Mouse (Mus musculus) forebrain, postnatal 0 days (tissue): ENCODE measurements at regions not wholly inside any gene's neighbourhood (a gene's known extent, or its start where the extent isn't known, plus 50 kb on each side); places are given as distances from the start of the nearest gene placed in this dataset.

Experiments used
- ATAC-seq: fragments of 200-750 bp; cut with Nextera tagmentation; 2 replicates; pipeline ENCODE4 v1.8.0; 2017; ENCODE audit warnings: mild to moderate bottlenecking, moderate library complexity
- DNase-seq: peaks from one replicate; pipeline ENCODE4 v3.0.0-alpha.2; 2015
- H3K27ac ChIP-seq: fragments of 300-500 bp; sonication (generic); 2 replicates; pipeline ENCODE4 v1.5.1; 2014; ENCODE audit warnings: low read depth, mild to moderate bottlenecking, antibody characterized with exemption, low read length, moderate library complexity, mixed read lengths
- H3K27me3 ChIP-seq: fragments of 300-500 bp; sonication (generic); 2 replicates; pipeline ENCODE4 v1.6.1; 2014; ENCODE audit warnings: mild to moderate bottlenecking, low read length, mixed read lengths; ENCODE audit not compliant: insufficient read depth
- H3K36me3 ChIP-seq: fragments of 300-500 bp; sonication (generic); 2 replicates; pipeline ENCODE4 v1.6.1; 2014; ENCODE audit warnings: mild to moderate bottlenecking, moderate library complexity; ENCODE audit not compliant: insufficient read depth
- H3K4me1 ChIP-seq: fragments of 300-500 bp; sonication (generic); 2 replicates; pipeline ENCODE4 v1.6.1; 2014; ENCODE audit warnings: antibody characterized with exemption; ENCODE audit not compliant: insufficient read depth
- H3K4me2 ChIP-seq: fragments of 300-500 bp; sonication (generic); 2 replicates; pipeline ENCODE4 v1.6.1; 2014; ENCODE audit warnings: low read depth, mild to moderate bottlenecking, moderate library complexity
- H3K4me3 ChIP-seq: fragments of 300-500 bp; sonication (generic); 2 replicates; pipeline ENCODE4 v1.5.1; 2014; ENCODE audit warnings: low read depth, low read length, mixed read lengths
- H3K9ac ChIP-seq: fragments of 300-500 bp; sonication (generic); 2 replicates; pipeline ENCODE4 v1.6.1; 2014; ENCODE audit warnings: mild to moderate bottlenecking
- H3K9me3 ChIP-seq: fragments of 300-500 bp; sonication (generic); 2 replicates; pipeline ENCODE4 v1.6.1; 2016; ENCODE audit warnings: low read length
- CTCF ChIP-seq: sonication (generic); IDR thresholded peaks from 2 replicates; pipeline ENCODE4 v1.5.1; 2016; ENCODE audit warnings: antibody characterized with exemption, control low read depth, low read depth
- WGBS: fragments of 180-500 bp; shearing (Covaris S2); extraction: QIAGEN DNeasy Blood & Tissue Kit; methylation state at CpG from one replicate; pipeline ENCODE4 v1.1.7; 2014; 5-methylcytosine and 5-hydroxymethylcytosine counted together

GRCm38 (mm10) chr11:111663269-111663668, 597.3 kb downstream of the Kcnj2 start:
- TF ChIP-seq CTCF: no peak
- no peaks in the 10 kb centered on the region for H3K36me3 ChIP-seq
- no peak for ATAC-seq

DNA sequence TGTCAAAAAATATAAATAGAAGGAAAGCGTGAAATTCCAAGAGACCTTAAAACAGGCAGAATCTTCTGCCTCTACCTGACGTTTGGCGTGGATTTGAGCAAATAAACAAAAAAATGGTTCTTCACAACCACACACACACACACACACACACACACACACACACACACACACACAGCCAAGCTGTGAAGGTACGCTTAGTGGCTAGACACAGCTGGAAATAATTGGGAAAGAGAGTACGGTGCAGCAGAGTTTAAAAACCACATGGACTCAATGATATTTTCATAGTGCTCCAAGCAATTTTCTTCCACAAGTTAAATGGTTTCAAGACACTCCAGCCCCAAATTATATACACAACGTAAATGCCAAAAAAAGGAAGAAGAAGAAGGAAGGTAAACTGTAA, 600.4 kb downstream of the Kcnj2 start:
- ATAC-seq (no peak), DNase-seq (no peak)
- Histone ChIP-seq H3K4me1 (no peaks in the 10 kb centered on the region), H3K9ac (no peak overlapping the region), H3K4me3 (no peak overlapping the region), H3K36me3 (no peaks in the 10 kb centered on the region), H3K27ac (no peak overlapping the region), H3K9me3 (no peaks in the 10 kb centered on the region), H3K4me2 (no peak overlapping the region), H3K27me3 (no peaks in the 10 kb centered on the region)
- TF ChIP-seq CTCF: no peak
- 86% methylated on average over 6 of the region's 6 CpGs for WGBS

More at GRCm38 (mm10) chr11:111663269-111663668, 597.3 kb downstream of the Kcnj2 start:
- H3K4me1 ChIP-seq: no peaks in the 10 kb centered on the region
- no peak overlapping the region for H3K4me3 ChIP-seq
- DNase-seq: no peak
- H3K9me3 ChIP-seq: no peaks in the 10 kb centered on the region
- H3K4me2 ChIP-seq: no peak overlapping the region
- WGBS: 77% methylated on average over 3 of the region's 3 CpGs
- H3K27ac ChIP-seq: no peak overlapping the region
- H3K27me3 ChIP-seq: no peaks in the 10 kb centered on the region
- H3K9ac ChIP-seq: no peak overlapping the region

DNA sequence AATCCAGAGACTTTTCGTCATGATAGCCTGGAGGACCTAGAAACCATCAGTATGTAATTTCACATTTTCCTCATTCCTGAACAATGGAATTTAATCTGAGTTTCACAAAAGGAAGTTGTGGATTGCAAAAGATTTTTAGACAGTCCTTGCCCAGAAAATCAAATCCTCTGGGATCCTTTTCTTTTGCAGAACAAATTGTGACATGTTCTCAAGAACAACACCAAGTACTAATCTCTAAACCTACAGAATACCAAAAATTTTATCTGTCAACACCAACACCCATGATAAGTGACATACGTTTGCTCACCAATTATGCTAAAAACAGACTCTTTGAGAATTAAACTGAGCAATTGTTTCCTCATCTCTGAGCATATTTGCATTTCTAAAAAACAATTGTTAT, 605.9 kb downstream of the Kcnj2 start:
- no peak overlapping the region for H3K9ac ChIP-seq
- ATAC-seq (no peak), DNase-seq (no peak)
- TF ChIP-seq CTCF: no peak
- H3K4me1 ChIP-seq: no peaks in the 10 kb centered on the region
- no peaks in the 10 kb centered on the region for H3K36me3 ChIP-seq
- no peak overlapping the region for H3K4me2 ChIP-seq
- no peaks in the 10 kb centered on the region for H3K9me3 ChIP-seq
- WGBS: 77% methylated on average over 2 of the region's 2 CpGs
- H3K4me3 ChIP-seq: no peak overlapping the region
- no peaks in the 10 kb centered on the region for H3K27me3 ChIP-seq
- no peak overlapping the region for H3K27ac ChIP-seq

DNA sequence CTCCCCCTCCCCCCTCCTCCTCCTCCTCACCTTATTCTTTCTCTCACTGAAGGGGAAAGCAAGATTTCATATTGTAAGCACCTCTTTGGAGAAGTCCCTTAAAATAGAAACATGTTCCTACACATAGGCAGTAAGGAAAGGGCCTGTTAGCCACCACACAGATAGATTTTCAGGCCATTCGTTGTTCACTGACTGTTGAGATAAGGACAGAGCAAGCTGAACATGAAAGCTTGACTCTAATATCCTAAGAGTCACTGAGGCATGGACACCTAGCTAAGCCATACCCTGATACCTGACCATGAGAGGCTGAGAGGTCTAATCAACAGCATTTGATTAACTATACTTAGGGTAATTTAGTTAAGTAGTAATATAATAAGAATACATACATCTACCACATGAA, 609.7 kb downstream of the Kcnj2 start:
- Histone ChIP-seq H3K4me2 (no peak overlapping the region), H3K27me3 (no peaks in the 10 kb centered on the region), H3K36me3 (no peaks in the 10 kb centered on the region), H3K27ac (no peak overlapping the region), H3K4me1 (no peaks in the 10 kb centered on the region), H3K9ac (no peak overlapping the region), H3K9me3 (no peaks in the 10 kb centered on the region), H3K4me3 (no peak overlapping the region)
- ATAC-seq (no peak), DNase-seq (no peak)
- TF ChIP-seq CTCF: no peak
- WGBS: 87% methylated on average over 1 of the region's 1 CpGs

DNA sequence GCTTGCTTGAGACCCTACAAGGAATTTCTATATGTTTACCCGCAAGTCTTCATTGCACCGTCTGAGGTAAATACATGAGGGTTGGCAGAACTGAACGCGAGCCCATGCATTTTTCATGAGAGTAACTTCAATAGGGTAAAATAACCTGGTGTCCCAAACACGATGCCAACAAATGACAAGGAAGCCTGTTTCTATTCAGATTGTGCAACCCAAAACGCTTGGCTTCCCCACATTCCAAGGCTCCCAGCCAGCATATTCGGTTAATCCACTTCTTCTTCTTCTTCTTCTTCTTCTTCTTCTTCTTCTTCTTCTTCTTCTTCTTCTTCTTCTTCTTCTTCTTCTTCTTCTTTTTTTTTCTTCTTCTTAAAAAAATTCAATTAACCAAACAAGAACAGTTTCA, 616.4 kb downstream of the Kcnj2 start:
- Histone ChIP-seq H3K4me2 (no peak overlapping the region), H3K9ac (no peak overlapping the region), H3K4me1 (no peaks in the 10 kb centered on the region), H3K27me3 (no peaks in the 10 kb centered on the region), H3K36me3 (no peaks in the 10 kb centered on the region), H3K9me3 (no peaks in the 10 kb centered on the region), H3K4me3 (no peak overlapping the region), H3K27ac (no peak overlapping the region)
- WGBS: 46% methylated on average over 7 of the region's 7 CpGs
- DNase-seq: no peak
- no peak for TF ChIP-seq CTCF
- no peak for ATAC-seq

- no peaks in the 10 kb centered on the region for H3K36me3 ChIP-seq
- 87% methylated on average over 4 of the region's 4 CpGs for WGBS
- no peak overlapping the region for H3K4me3 ChIP-seq
- no peak overlapping the region for H3K27ac ChIP-seq
- no peaks in the 10 kb centered on the region for H3K4me1 ChIP-seq
- H3K9me3 ChIP-seq: no peaks in the 10 kb centered on the region
- ATAC-seq: no peak
- H3K27me3 ChIP-seq: no peaks in the 10 kb centered on the region
- no peak overlapping the region for H3K4me2 ChIP-seq
- no peak for TF ChIP-seq CTCF
- H3K9ac ChIP-seq: no peak overlapping the region
- no peak for DNase-seq
Observed at GRCm38 (mm10) chr11:111683909-111684308, 617.9 kb downstream of the Kcnj2 start.

- ATAC-seq (no peak), DNase-seq (no peak)
- Histone ChIP-seq H3K27me3 (no peaks in the 10 kb centered on the region), H3K36me3 (no peaks in the 10 kb centered on the region), H3K4me3 (no peak overlapping the region), H3K9ac (no peak overlapping the region), H3K9me3 (no peaks in the 10 kb centered on the region), H3K27ac (no peak overlapping the region), H3K4me1 (no peaks in the 10 kb centered on the region), H3K4me2 (no peak overlapping the region)
- 66% methylated on average over 3 of the region's 3 CpGs for WGBS
- no peak for TF ChIP-seq CTCF
Observed at GRCm38 (mm10) chr11:111687769-111688168, 621.8 kb downstream of the Kcnj2 start.
